Mouse (Mus musculus) heart, postnatal 0 days (tissue): ENCODE results near the gene Pabpc6. TPM values are rescaled to one million over a fixed set of nuclear protein-coding genes. Genes with fewer than 3 reads are reported as not detected.

ENCODE experiments used
- ATAC-seq: fragments of 200-750 bp; cut with Nextera tagmentation; 2 replicates; pipeline ENCODE4 v1.8.0; 2017; ENCODE audit warnings: low read depth, moderate number of reproducible peaks, moderate library complexity; ENCODE audit not compliant: insufficient read depth
- DNase-seq: peaks from one replicate; pipeline ENCODE4 v3.0.0-alpha.2; 2016; ENCODE audit warnings: low spot score
- H3K27ac ChIP-seq: fragments of 300-500 bp; sonication (generic); 2 replicates; pipeline ENCODE4 v1.5.1; 2014; ENCODE audit warnings: low read depth, mild to moderate bottlenecking
- H3K27me3 ChIP-seq: fragments of 300-500 bp; sonication (generic); 2 replicates; pipeline ENCODE4 v1.6.1; 2014; ENCODE audit warnings: low read length, mixed read lengths; ENCODE audit not compliant: control insufficient read depth, insufficient read depth
- H3K36me3 ChIP-seq: fragments of 300-500 bp; sonication (generic); replicated peaks from 2 replicates; pipeline ENCODE4 v1.6.1; 2014; ENCODE audit warnings: low read length, mixed read lengths; ENCODE audit not compliant: control insufficient read depth, insufficient read depth
- H3K4me1 ChIP-seq: fragments of 300-500 bp; sonication (generic); 2 replicates; pipeline ENCODE4 v1.6.1; 2014; ENCODE audit warnings: antibody characterized with exemption; ENCODE audit not compliant: control insufficient read depth, insufficient read depth
- H3K4me2 ChIP-seq: fragments of 300-500 bp; sonication (generic); 2 replicates; pipeline ENCODE4 v1.6.1; 2014; ENCODE audit warnings: low read depth, mild to moderate bottlenecking, low read length, moderate library complexity
- H3K4me3 ChIP-seq: fragments of 300-500 bp; sonication (generic); 2 replicates; pipeline ENCODE4 v1.5.1; 2014; ENCODE audit warnings: low read depth, low read length
- H3K9ac ChIP-seq: fragments of 300-500 bp; sonication (generic); replicated peaks from 2 replicates; pipeline ENCODE4 v1.6.1; 2014; ENCODE audit warnings: low read depth, low read length, mixed read lengths
- H3K9me3 ChIP-seq: fragments of 300-500 bp; sonication (generic); replicated peaks from 2 replicates; pipeline ENCODE4 v1.6.1; 2016; ENCODE audit warnings: low read length; ENCODE audit not compliant: control insufficient read depth
- CTCF ChIP-seq: IDR thresholded peaks from 2 replicates; pipeline ENCODE4 v1.5.1; 2016; ENCODE audit warnings: antibody characterized with exemption, control low read depth, low read depth
- EP300 ChIP-seq: IDR thresholded peaks from 2 replicates; pipeline ENCODE4 v1.6.1; 2016; ENCODE audit warnings: antibody characterized with exemption, low read depth
- WGBS: fragments of 180-500 bp; shearing (Covaris S2); extraction: QIAGEN DNeasy Blood & Tissue Kit; methylation state at CpG from one replicate; pipeline ENCODE4 v1.1.7; 2014; 5-methylcytosine and 5-hydroxymethylcytosine counted together
- polyA plus RNA-seq: library from polyadenylated mRNA; unstranded; fragments of >200 nt; fragmentation: Nextera tagmentation; extraction: Ambion mirVana; gene quantifications from 2 replicates; pipeline ENCODE4 v1.2.1, GENCODE M21; 2015
- total RNA-seq: library from RNA; depleted of rRNA; stranded (reverse); fragments of >200 nt; gene quantifications from 2 replicates; pipeline ENCODE4 v1.2.3, GENCODE M21; 2014; ENCODE audit warnings: low replicate concordance; rRNA removed

The Pabpc6 gene
- total RNA-seq (not detected in 2 replicates), polyA plus RNA-seq (not detected in 2 replicates)

GRCm38 (mm10) chr17:9669283-9669905 is at the start of gene Pabpc6:
Gene Pabpc6, minus strand, starts transcription at chr17:9669717.
- WGBS = 88% methylated on average over 36 of the region's 36 CpGs
- no peak for DNase-seq
- TF ChIP-seq CTCF (no peak), EP300 (no peak)
- H3K36me3 ChIP-seq = no peaks in the 10 kb centered on the region
- ATAC-seq = no peak
- no peak within 1 kb of the TSS for H3K4me2 ChIP-seq
- no peak within 1 kb of the TSS for H3K27ac ChIP-seq
- no peaks in the 10 kb centered on the region for H3K9me3 ChIP-seq
- no peaks in the 10 kb centered on the region for H3K4me1 ChIP-seq
- H3K4me3 ChIP-seq = no peak within 1 kb of the TSS
- H3K9ac ChIP-seq = no peak within 1 kb of the TSS
- H3K27me3 ChIP-seq = no peaks in the 10 kb centered on the region

GRCm38 (mm10) chr17:9710910-9711309 is 41.4 kb upstream of the Pabpc6 start:
- no peaks in the 10 kb centered on the region for H3K4me1 ChIP-seq
- no peak for ATAC-seq
- H3K4me3 ChIP-seq = no peak overlapping the region
- H3K9ac ChIP-seq = no peak overlapping the region
- no peaks in the 10 kb centered on the region for H3K36me3 ChIP-seq
- H3K4me2 ChIP-seq = no peak overlapping the region
- TF ChIP-seq EP300 = no peak
- H3K27ac ChIP-seq = no peak overlapping the region
- DNase-seq = no peak
- WGBS = 70% methylated on average over 6 of the region's 6 CpGs
- H3K27me3 ChIP-seq = no peaks in the 10 kb centered on the region
- H3K9me3 ChIP-seq = no peaks in the 10 kb centered on the region

DNA sequence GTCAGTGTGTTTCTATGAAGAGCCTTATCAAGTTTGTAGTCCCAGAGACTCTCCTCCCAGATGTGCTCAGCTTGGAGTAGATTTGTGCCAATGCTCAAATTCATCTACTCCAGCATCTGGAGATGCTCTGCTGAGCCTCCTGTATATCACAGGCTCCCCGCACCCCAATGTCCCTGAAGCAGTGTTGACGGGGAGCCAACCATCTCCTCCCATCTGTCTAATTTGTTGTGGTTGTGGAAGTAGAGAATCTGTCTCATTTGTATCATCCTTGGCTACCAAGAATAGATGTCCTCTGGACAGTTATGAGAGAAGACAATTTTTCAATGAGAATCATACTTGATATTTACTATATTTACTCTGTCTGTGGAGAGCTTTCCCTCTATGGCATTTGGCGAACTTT is 39.4 kb upstream of the Pabpc6 start:
- Histone ChIP-seq H3K9me3 (no peaks in the 10 kb centered on the region), H3K9ac (no peak overlapping the region), H3K4me1 (no peaks in the 10 kb centered on the region), H3K36me3 (no peaks in the 10 kb centered on the region), H3K27me3 (no peaks in the 10 kb centered on the region), H3K4me3 (no peak overlapping the region), H3K4me2 (no peak overlapping the region), H3K27ac (no peak overlapping the region)
- no peak for TF ChIP-seq EP300
- 83% methylated on average over 3 of the region's 3 CpGs for WGBS
- DNase-seq (no peak), ATAC-seq (no peak)

DNA sequence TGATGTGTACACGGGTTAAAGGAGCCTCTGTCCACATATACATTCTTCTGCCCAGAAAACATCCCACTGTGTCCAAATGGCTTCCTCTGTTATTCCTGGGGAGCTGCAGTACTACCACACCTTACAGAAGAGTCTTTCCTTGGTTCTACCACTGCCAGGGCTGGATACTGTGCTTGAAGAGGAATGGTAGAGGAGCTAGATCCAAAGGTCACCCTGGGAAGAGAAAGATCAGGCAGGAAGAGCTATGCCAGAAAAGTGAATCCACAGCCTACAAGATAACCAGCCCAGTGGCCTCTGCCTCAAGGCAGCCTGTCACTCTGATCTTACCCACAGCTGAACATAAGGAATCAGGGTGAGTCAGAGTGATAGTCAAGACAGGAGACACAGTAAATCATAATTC is 37.8 kb upstream of the Pabpc6 start:
- DNase-seq = no peak
- H3K36me3 ChIP-seq = no peaks in the 10 kb centered on the region
- H3K27ac ChIP-seq = no peak overlapping the region
- TF ChIP-seq CTCF = no peak
- TF ChIP-seq EP300 = no peak
- H3K4me3 ChIP-seq = no peak overlapping the region
- no peak overlapping the region for H3K4me2 ChIP-seq
- H3K27me3 ChIP-seq = no peaks in the 10 kb centered on the region
- WGBS = 61% methylated on average over 1 of the region's 1 CpGs
- no peaks in the 10 kb centered on the region for H3K4me1 ChIP-seq
- no peak for ATAC-seq
- H3K9ac ChIP-seq = no peak overlapping the region
- H3K9me3 ChIP-seq = no peaks in the 10 kb centered on the region

DNA sequence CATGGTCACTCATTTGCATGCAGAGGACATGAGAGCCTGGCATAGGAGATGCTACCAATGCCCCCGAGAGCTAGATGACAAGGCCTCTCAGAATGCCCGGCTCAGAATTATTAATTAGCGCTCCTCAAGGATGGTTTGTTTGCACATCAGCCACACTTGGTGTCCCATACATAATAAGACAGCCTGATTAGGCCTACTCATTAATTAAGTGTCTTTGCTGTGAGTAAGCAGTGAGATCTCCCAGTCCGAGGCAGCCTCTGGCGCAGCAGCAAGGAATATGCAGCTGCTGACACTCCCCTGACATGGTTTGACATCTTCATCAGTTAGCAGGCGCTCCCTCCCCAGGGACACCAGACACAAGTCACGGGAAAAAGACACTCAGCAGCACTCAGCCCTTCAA is 28.2 kb upstream of the Pabpc6 start:
- Histone ChIP-seq H3K27ac (no peak overlapping the region), H3K4me3 (no peak overlapping the region), H3K36me3 (no peaks in the 10 kb centered on the region), H3K4me1 (no peaks in the 10 kb centered on the region), H3K27me3 (no peaks in the 10 kb centered on the region), H3K9ac (no peak overlapping the region), H3K9me3 (no peaks in the 10 kb centered on the region), H3K4me2 (no peak overlapping the region)
- TF ChIP-seq EP300 = no peak
- TF ChIP-seq CTCF = no peak
- no peak for ATAC-seq
- WGBS = 71% methylated on average over 7 of the region's 7 CpGs
- no peak for DNase-seq

DNA sequence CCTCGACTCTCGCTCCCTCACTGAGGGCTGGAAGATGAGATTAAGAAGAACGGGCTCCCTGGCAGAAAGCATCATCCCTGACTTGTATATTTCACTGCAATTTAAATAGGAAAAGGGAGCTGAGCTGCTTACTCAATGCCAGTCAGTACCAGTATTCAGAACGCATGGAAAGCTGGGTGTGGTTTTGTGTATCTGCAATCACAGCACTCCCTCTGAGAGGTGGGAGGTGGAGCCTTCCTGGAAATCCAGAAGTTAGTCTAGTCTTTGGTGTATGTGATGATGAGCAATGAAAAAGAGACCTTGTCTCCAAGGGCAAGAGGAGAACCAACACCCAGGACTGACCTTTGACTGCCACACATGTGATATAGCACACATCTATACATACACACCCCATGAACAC is 21.7 kb upstream of the Pabpc6 start:
- WGBS = 62% methylated on average over 4 of the region's 4 CpGs

More for the DNA sequence above, 21.7 kb upstream of the Pabpc6 start:
- no peaks in the 10 kb centered on the region for H3K9me3 ChIP-seq
- no peak overlapping the region for H3K27ac ChIP-seq
- H3K27me3 ChIP-seq = no peaks in the 10 kb centered on the region
- no peak for ATAC-seq
- H3K4me1 ChIP-seq = no peaks in the 10 kb centered on the region
- H3K4me2 ChIP-seq = no peak overlapping the region
- H3K36me3 ChIP-seq = no peaks in the 10 kb centered on the region
- TF ChIP-seq CTCF (no peak), EP300 (no peak)
- no peak overlapping the region for H3K9ac ChIP-seq
- no peak overlapping the region for H3K4me3 ChIP-seq
- no peak for DNase-seq
